8 mouse cellular contexts compared by ENCODE assay signal in genomic region chr15:86113342-86113710, GRCm38 (mm10). TPM values are rescaled to one million over a fixed set of nuclear protein-coding genes. Genes with fewer than 3 reads are reported as not detected.
A peak's percentile ranks its signal among the peaks of the same experiment; 100 is the strongest.
DNase-seq lines count a peak whose midpoint lies in the region; ATAC-seq and TF ChIP-seq lines count a peak whose summit lies in the region.

No protein-coding gene starts in this region.

- H3K4me2 ChIP-seq in heart, embryonic 11.5 days = peak overlapping the region; percentile 6; the same call in 1 of the 2 replicates
- H3K4me2 ChIP-seq in liver, embryonic 12.5 days = peak overlapping the region; percentile 29

- H3K4me1 ChIP-seq in heart, embryonic 11.5 days (ENCODE audit: control insufficient read depth, insufficient read depth, low read length) = peaks cover 63% of the 10 kb centered on the region
- H3K4me1 ChIP-seq in embryonic fibroblast, embryonic 13.5 days (ENCODE audit: control insufficient read depth, insufficient read depth, low read length) = peaks cover 17% of the 10 kb centered on the region
- H3K4me1 ChIP-seq in liver, embryonic 12.5 days = peaks cover 81% of the 10 kb centered on the region

- no peak for DNase-seq in heart, postnatal 4 days
- DNase-seq in CD4-positive helper T cell, adult 2 months (ENCODE audit: low read depth, low spot score) = peak; percentile 28
- no peak for DNase-seq in layer of hippocampus, adult 9-11 months
- DNase-seq in cerebellum, postnatal 25 days = no peak

- TF ChIP-seq CTCF in embryonic fibroblast, embryonic 13.5 days (IDR thresholded peaks at IDR 0.05; ENCODE audit: borderline replicate concordance, insufficient read depth, low read length) = no peak

- no peaks in the 10 kb centered on the region for H3K36me3 ChIP-seq in heart, embryonic 11.5 days (ENCODE audit: control insufficient read depth, insufficient read depth, low read length)
- peaks cover 10% of the 10 kb centered on the region for H3K36me3 ChIP-seq in liver, embryonic 12.5 days

- no peak for ATAC-seq in heart, embryonic 11.5 days (replicated peaks; ENCODE audit: insufficient number of reproducible peaks, low FRiP score, low TSS enrichment)
- ATAC-seq in liver, embryonic 12.5 days = peak; percentile 25; the same call in 1 of the 2 replicates
- no peak for ATAC-seq in frontal cortex, adult (ENCODE audit: low TSS enrichment)

- 0 out of 2 replicates have a peak overlapping the region, but pooled peaks have one; percentile 55 for H3K27ac ChIP-seq in heart, embryonic 11.5 days (ENCODE audit: low read depth, low read length)
- H3K27ac ChIP-seq in embryonic fibroblast, embryonic 13.5 days (ENCODE audit: insufficient read depth, low read length) = 0 out of 2 replicates have a peak overlapping the region, but pooled peaks have one; percentile 5
- H3K27ac ChIP-seq in liver, embryonic 12.5 days = peak overlapping the region; percentile 73

- H3K27me3 ChIP-seq in heart, embryonic 11.5 days (ENCODE audit: control insufficient read depth, insufficient read depth, low read length) = no peaks in the 10 kb centered on the region
- H3K27me3 ChIP-seq in liver, embryonic 12.5 days (replicated peaks) = no peaks in the 10 kb centered on the region

- 8% methylated on average over 9 of the region's 9 CpGs for WGBS in heart, embryonic 11.5 days (ENCODE audit: insufficient replicate concordance)
- 9% methylated on average over 9 of the region's 9 CpGs for WGBS in liver, embryonic 12.5 days (ENCODE audit: insufficient replicate concordance)

- H3K9ac ChIP-seq in heart, embryonic 11.5 days (ENCODE audit: low read depth, low read length) = no peak overlapping the region
- H3K9ac ChIP-seq in liver, embryonic 12.5 days = 0 out of 2 replicates have a peak overlapping the region, but pooled peaks have one; percentile 7

- no peaks in the 10 kb centered on the region for H3K9me3 ChIP-seq in heart, embryonic 11.5 days (replicated peaks; ENCODE audit: control insufficient read depth, low read length)
- H3K9me3 ChIP-seq in liver, embryonic 12.5 days (replicated peaks) = no peaks in the 10 kb centered on the region

- no peak overlapping the region for H3K4me3 ChIP-seq in heart, embryonic 11.5 days (ENCODE audit: low read depth, low read length)
- H3K4me3 ChIP-seq in embryonic fibroblast, embryonic 13.5 days (ENCODE audit: insufficient read depth, low read length) = no peak overlapping the region
- no peak overlapping the region for H3K4me3 ChIP-seq in liver, embryonic 12.5 days

- no peak for TF ChIP-seq POLR2A in embryonic fibroblast, embryonic 13.5 days (IDR thresholded peaks at IDR 0.05; ENCODE audit: low read depth, low read length)

RNA-seq across cellular contexts. Expression of gene Gramd4, which starts 55.8 kb away (rescaled TPM):
- polyA plus RNA-seq in heart, embryonic 11.5 days (2014; fragmentation: Nextera tagmentation; extraction: Ambion mirVana) = 4.9 and 6.5 TPM in 2 replicates
- total RNA-seq in heart, postnatal 4 days (2021) = 10 to 100 TPM; 30.1 to 33.6 TPM
- 18.0 and 31.4 TPM in 2 replicates for polyA plus RNA-seq in embryonic fibroblast, embryonic 13.5 days (2011; ENCODE audit: insufficient read length, low read depth, missing spikeins)
- 14.4 and 15.1 TPM in 2 replicates for polyA plus RNA-seq in liver, embryonic 12.5 days (2016; fragmentation: Nextera tagmentation; extraction: Ambion mirVana)

Comparison
In these comparisons a context has a peak if more than half of its experiments do, and no peak if none do; other contexts are left out.
1. H3K27ac ChIP-seq: peak in every context shown above with its lines; median percentile 73 in liver, embryonic 12.5 days; 55 in heart, embryonic 11.5 days; 5 in embryonic fibroblast, embryonic 13.5 days.